Mouse (Mus musculus): ENCODE measurements around the gene Gm26566. TPM values are rescaled to one million over a fixed set of nuclear protein-coding genes. Genes with fewer than 3 reads are reported as not detected.

Gene Gm26566
- polyA plus RNA-seq, 1 experiment from 2014 or later = 0.25 TPM

GRCm38 (mm10) chr4:88698781-88699180 lies 22.8 kb upstream of the Gm26566 start:
- 44% methylated on average over 5 of the region's 5 CpGs for WGBS (ENCODE audit: insufficient replicate concordance)
- no peak overlapping the region for H3K4me3 ChIP-seq (replicated peaks)
- H3K4me2 ChIP-seq = no peak overlapping the region
- no peak for ATAC-seq (ENCODE audit: low read depth)
- H3K4me1 ChIP-seq (replicated peaks) = no peaks in the 10 kb centered on the region
- H3K36me3 ChIP-seq = no peaks in the 10 kb centered on the region
- no peak overlapping the region for H3K27ac ChIP-seq
- no peak overlapping the region for H3K9ac ChIP-seq
- no peak for DNase-seq
- no peaks in the 10 kb centered on the region for H3K9me3 ChIP-seq (replicated peaks)
- H3K27me3 ChIP-seq = no peaks in the 10 kb centered on the region

GRCm38 (mm10) chr4:88699301-88699700 lies 22.3 kb upstream of the Gm26566 start:
- Histone ChIP-seq H3K4me2 (no peak overlapping the region), H3K9me3 (replicated peaks) (no peaks in the 10 kb centered on the region), H3K4me1 (replicated peaks) (no peaks in the 10 kb centered on the region), H3K9ac (no peak overlapping the region), H3K27ac (no peak overlapping the region), H3K4me3 (replicated peaks) (no peak overlapping the region), H3K36me3 (no peaks in the 10 kb centered on the region), H3K27me3 (no peaks in the 10 kb centered on the region)
- WGBS (ENCODE audit: insufficient replicate concordance) = 71% methylated on average over 1 of the region's 1 CpGs
- ATAC-seq (ENCODE audit: low read depth) (no peak), DNase-seq (no peak)

GRCm38 (mm10) chr4:88705924-88706323 lies 15.7 kb upstream of the Gm26566 start:
- DNase-seq = no peak
- 13% methylated on average over 3 of the region's 3 CpGs for WGBS (ENCODE audit: insufficient replicate concordance)
- no peak for ATAC-seq (ENCODE audit: low read depth)
- Histone ChIP-seq H3K9ac (no peak overlapping the region), H3K36me3 (no peaks in the 10 kb centered on the region), H3K27me3 (no peaks in the 10 kb centered on the region), H3K4me3 (replicated peaks) (no peak overlapping the region), H3K4me1 (replicated peaks) (no peaks in the 10 kb centered on the region), H3K27ac (no peak overlapping the region), H3K4me2 (no peak overlapping the region), H3K9me3 (replicated peaks) (no peaks in the 10 kb centered on the region)

GRCm38 (mm10) chr4:88707128-88707826 lies 14.3 kb upstream of the Gm26566 start:
- Histone ChIP-seq H3K4me1 (replicated peaks) (no peaks in the 10 kb centered on the region), H3K4me2 (no peak overlapping the region), H3K9me3 (replicated peaks) (no peaks in the 10 kb centered on the region), H3K4me3 (replicated peaks) (no peak overlapping the region), H3K9ac (no peak overlapping the region), H3K27ac (no peak overlapping the region), H3K36me3 (no peaks in the 10 kb centered on the region), H3K27me3 (no peaks in the 10 kb centered on the region)
- 67% methylated on average over 1 of the region's 1 CpGs for WGBS (ENCODE audit: insufficient replicate concordance)
- DNase-seq (no peak), ATAC-seq (ENCODE audit: low read depth) (no peak)

GRCm38 (mm10) chr4:88714281-88714680 lies 7.3 kb upstream of the Gm26566 start:
- DNase-seq = no peak
- Histone ChIP-seq H3K9me3 (replicated peaks) (no peaks in the 10 kb centered on the region), H3K36me3 (peaks cover 32% of the 10 kb centered on the region), H3K4me1 (replicated peaks) (peaks cover 10% of the 10 kb centered on the region), H3K4me2 (no peak overlapping the region), H3K4me3 (replicated peaks) (no peak overlapping the region), H3K27me3 (no peaks in the 10 kb centered on the region), H3K27ac (no peak overlapping the region), H3K9ac (no peak overlapping the region)
- no peak for ATAC-seq (ENCODE audit: low read depth)
- 52% methylated on average over 1 of the region's 1 CpGs for WGBS (ENCODE audit: insufficient replicate concordance)

- Histone ChIP-seq H3K27me3 (no peaks in the 10 kb centered on the region), H3K9ac (no peak overlapping the region), H3K4me1 (replicated peaks) (peaks cover 16% of the 10 kb centered on the region), H3K36me3 (peaks cover 34% of the 10 kb centered on the region), H3K4me2 (no peak overlapping the region), H3K27ac (no peak overlapping the region), H3K9me3 (replicated peaks) (no peaks in the 10 kb centered on the region), H3K4me3 (replicated peaks) (no peak overlapping the region)
- ATAC-seq (ENCODE audit: low read depth) = no peak
- no peak for DNase-seq
These were observed 6.5 kb upstream of the Gm26566 start for GRCm38 (mm10) chr4:88715059-88715458.

GRCm38 (mm10) chr4:88718715-88719114 lies 2.9 kb upstream of the Gm26566 start:
- peaks cover 39% of the 10 kb centered on the region for H3K36me3 ChIP-seq
- 0 out of 2 replicates have a peak overlapping the region, but pooled peaks have one; percentile 22 for H3K9ac ChIP-seq
- H3K4me1 ChIP-seq (replicated peaks) = peaks cover 35% of the 10 kb centered on the region
- DNase-seq (no peak), ATAC-seq (ENCODE audit: low read depth) (no peak)
- no peak overlapping the region for H3K27ac ChIP-seq
- no peaks in the 10 kb centered on the region for H3K9me3 ChIP-seq (replicated peaks)
- H3K4me3 ChIP-seq (replicated peaks) = peak overlapping the region; percentile 35
- 66% methylated on average over 1 of the region's 1 CpGs for WGBS (ENCODE audit: insufficient replicate concordance)
- peak overlapping the region; percentile 57 for H3K4me2 ChIP-seq
- no peaks in the 10 kb centered on the region for H3K27me3 ChIP-seq

GRCm38 (mm10) chr4:88723497-88724090 lies 2.0 kb downstream of the Gm26566 start:
- no peak for DNase-seq
- H3K9me3 ChIP-seq (replicated peaks) = no peaks in the 10 kb centered on the region
- H3K4me2 ChIP-seq = no peak overlapping the region
- H3K27me3 ChIP-seq = no peaks in the 10 kb centered on the region
- WGBS (ENCODE audit: insufficient replicate concordance) = 58% methylated on average over 8 of the region's 8 CpGs
- no peak overlapping the region for H3K4me3 ChIP-seq (replicated peaks)
- peaks cover 29% of the 10 kb centered on the region for H3K4me1 ChIP-seq (replicated peaks)
- no peak overlapping the region for H3K9ac ChIP-seq
- H3K27ac ChIP-seq = no peak overlapping the region
- H3K36me3 ChIP-seq = peaks cover 16% of the 10 kb centered on the region
- ATAC-seq (ENCODE audit: low read depth) = no peak

GRCm38 (mm10) chr4:88726727-88727126 lies 5.1 kb downstream of the Gm26566 start:
- no peaks in the 10 kb centered on the region for H3K9me3 ChIP-seq (replicated peaks)
- H3K36me3 ChIP-seq = no peaks in the 10 kb centered on the region
- peak overlapping the region; percentile 8; the same call in 1 of the 2 replicates for H3K4me2 ChIP-seq
- H3K9ac ChIP-seq = no peak overlapping the region
- DNase-seq (no peak), ATAC-seq (ENCODE audit: low read depth) (no peak)
- H3K27ac ChIP-seq = no peak overlapping the region
- no peak overlapping the region for H3K4me3 ChIP-seq (replicated peaks)
- no peaks in the 10 kb centered on the region for H3K27me3 ChIP-seq
- WGBS (ENCODE audit: insufficient replicate concordance) = 25% methylated on average over 6 of the region's 6 CpGs
- peaks cover 3% of the 10 kb centered on the region for H3K4me1 ChIP-seq (replicated peaks)

- WGBS (ENCODE audit: insufficient replicate concordance) = 0% methylated on average over 1 of the region's 1 CpGs
- Histone ChIP-seq H3K9ac (no peak overlapping the region), H3K36me3 (no peaks in the 10 kb centered on the region), H3K9me3 (replicated peaks) (no peaks in the 10 kb centered on the region), H3K4me1 (replicated peaks) (peaks cover 2% of the 10 kb centered on the region; the same call in 1 of the 2 replicates), H3K4me2 (0 out of 2 replicates have a peak overlapping the region, but pooled peaks have one; percentile 8), H3K27ac (no peak overlapping the region), H3K4me3 (replicated peaks) (no peak overlapping the region), H3K27me3 (no peaks in the 10 kb centered on the region)
- DNase-seq = no peak
- ATAC-seq (ENCODE audit: low read depth) = no peak
These were observed 5.7 kb downstream of the Gm26566 start for GRCm38 (mm10) chr4:88727324-88727723.

- DNase-seq = peak; percentile 23
- no peak overlapping the region for H3K4me3 ChIP-seq (replicated peaks)
- whole genome bisulfite sequencing (ENCODE audit: insufficient replicate concordance) = 3% methylated on average over 2 of the region's 2 CpGs
- ATAC-seq (ENCODE audit: low read depth) = no peak
- no peaks in the 10 kb centered on the region for H3K9me3 ChIP-seq (replicated peaks)
- 0 out of 2 replicates have a peak, but pooled peaks cover 3% of the 10 kb centered on the region for H3K27me3 ChIP-seq
- H3K36me3 ChIP-seq = no peaks in the 10 kb centered on the region
- no peak overlapping the region for H3K27ac ChIP-seq
- H3K4me1 ChIP-seq (replicated peaks) = no peaks in the 10 kb centered on the region
- H3K4me2 ChIP-seq = no peak overlapping the region
- no peak overlapping the region for H3K9ac ChIP-seq
These were observed 16.9 kb downstream of the Gm26566 start for GRCm38 (mm10) chr4:88738480-88738879.

GRCm38 (mm10) chr4:88739036-88739435 lies 17.4 kb downstream of the Gm26566 start:
- no peaks in the 10 kb centered on the region for H3K9me3 ChIP-seq (replicated peaks)
- no peak overlapping the region for H3K4me2 ChIP-seq
- DNase-seq = no peak
- no peaks in the 10 kb centered on the region for H3K4me1 ChIP-seq (replicated peaks)
- 61% methylated on average over 6 of the region's 6 CpGs for WGBS (ENCODE audit: insufficient replicate concordance)
- 0 out of 2 replicates have a peak, but pooled peaks cover 3% of the 10 kb centered on the region for H3K27me3 ChIP-seq
- ATAC-seq (ENCODE audit: low read depth) = no peak
- no peak overlapping the region for H3K27ac ChIP-seq
- H3K9ac ChIP-seq = no peak overlapping the region
- H3K4me3 ChIP-seq (replicated peaks) = no peak overlapping the region
- no peaks in the 10 kb centered on the region for H3K36me3 ChIP-seq

Measured in liver, embryonic 13.5 days (tissue).